Comparison of ENCODE assay signal across 8 mouse cellular contexts in genomic region chr4:106678442-106679118, GRCm38 (mm10). TPM values are rescaled to one million over a fixed set of nuclear protein-coding genes. Genes with fewer than 3 reads are reported as not detected.
DNase-seq lines count a peak whose midpoint lies in the region; ATAC-seq lines count a peak whose summit lies in the region.

Gene Ttc4 (minus strand): TSS chr4:106678944.

- peak within 1 kb of the TSS; percentile 55 for H3K9ac ChIP-seq in hindbrain, embryonic 15.5 days

- H3K4me2 ChIP-seq in hindbrain, embryonic 15.5 days = peak within 1 kb of the TSS; percentile 67

- H3K4me3 ChIP-seq in hindbrain, embryonic 15.5 days = peak within 1 kb of the TSS; percentile 53

- no peaks in the 10 kb centered on the region for H3K9me3 ChIP-seq in hindbrain, embryonic 15.5 days

- peak; percentile 94 for ATAC-seq in hindbrain, embryonic 15.5 days (ENCODE audit: low FRiP score, low read depth)

- peaks cover 13% of the 10 kb centered on the region for H3K36me3 ChIP-seq in hindbrain, embryonic 15.5 days

- H3K27me3 ChIP-seq in hindbrain, embryonic 15.5 days = no peaks in the 10 kb centered on the region

- H3K27ac ChIP-seq in hindbrain, embryonic 15.5 days (replicated peaks) = no peak within 1 kb of the TSS

- WGBS in hindbrain, embryonic 15.5 days = under 1% methylated on average over 43 of the region's 43 CpGs

- DNase-seq in T-cell, adult 2 months (ENCODE audit: low spot score) = peak; percentile 91
- DNase-seq in cerebellum, postnatal 36 days = peak; percentile 83 to 87
- peak; percentile 76 to 83 for DNase-seq in frontal cortex, postnatal 36 days (ENCODE audit: low spot score in 2 of 2)
- DNase-seq in left cerebral cortex, adult 11 months (ENCODE audit: low spot score) = peak; percentile 61
- DNase-seq in lung, postnatal 4 days = peak; percentile 93 to 94
- DNase-seq in retina, postnatal 7 days (ENCODE audit: low read depth, low spot score) = peak; percentile 78
- DNase-seq in urinary bladder, adult 2 months (ENCODE audit: low spot score) = peak; percentile 72

- H3K4me1 ChIP-seq in hindbrain, embryonic 15.5 days (replicated peaks) = peaks cover 8% of the 10 kb centered on the region

RNA-seq across cellular contexts. Expression of gene Ttc4, which starts in this region (rescaled TPM):
- polyA plus RNA-seq in hindbrain, embryonic 15.5 days (2015; fragmentation: Nextera tagmentation; extraction: Ambion mirVana) = 131 and 153 TPM in 2 replicates
- polyA plus RNA-seq in urinary bladder, adult 2 months (2012; rRNA removed) = 49.4 and 72.4 TPM in 2 replicates
